16 mouse cellular contexts compared by ENCODE assay signal in the genomic region with DNA sequence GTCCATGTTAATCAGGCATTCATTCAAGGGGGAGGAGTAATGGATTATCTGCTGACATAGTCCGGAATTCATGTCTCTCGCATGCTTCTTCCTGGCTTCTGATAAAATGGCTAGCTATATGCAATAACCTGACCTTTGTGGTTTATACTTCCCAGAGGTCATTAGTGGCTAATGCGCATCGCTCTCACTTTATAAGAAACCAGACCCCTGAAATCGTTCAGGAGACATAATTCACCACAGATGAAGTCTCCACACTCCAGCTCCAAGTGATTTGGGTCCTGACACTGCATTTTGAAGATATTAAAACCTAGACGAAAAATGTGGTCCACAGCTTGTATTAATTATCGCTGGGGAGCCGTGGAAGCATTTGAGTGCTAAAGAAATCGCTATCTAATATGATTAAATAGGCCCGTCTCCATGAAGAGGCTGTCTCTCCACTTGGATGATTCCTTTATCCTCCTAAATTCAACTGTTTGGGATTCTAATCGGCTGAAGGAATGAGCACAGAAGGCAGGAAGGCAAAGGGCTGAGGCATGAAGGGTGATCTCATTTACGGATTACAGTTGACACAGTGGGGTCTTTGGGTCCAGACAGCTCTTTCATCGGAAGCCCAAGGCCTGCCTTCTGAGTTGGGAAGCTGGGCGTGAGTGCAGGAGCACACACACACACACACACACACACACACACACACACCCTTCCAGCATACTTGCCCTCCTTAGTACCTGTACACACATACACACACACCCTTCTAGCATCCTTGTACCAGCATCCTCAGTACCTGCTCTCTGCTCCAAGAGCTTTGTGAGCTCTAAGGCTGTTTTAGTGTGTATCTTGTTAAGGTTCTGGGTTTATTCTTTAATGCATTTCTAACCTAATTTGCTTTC.
A peak's percentile ranks its signal among the peaks of the same experiment; 100 is the strongest.
DNase-seq lines count a peak whose midpoint lies in the region; ATAC-seq and TF ChIP-seq lines count a peak whose summit lies in the region.
"Had no signal": no experiment of that assay in that cellular context is flagged by ENCODE, and none has a peak within 500 bp of the region (broad histone marks: within the 10 kb centered on the region; RNA-seq: fewer than 3 reads in every experiment).

No protein-coding gene starts in this region.

- H3K9ac ChIP-seq in midbrain, embryonic 16.5 days (ENCODE audit: low read depth, low read length): no peak overlapping the region
- H3K9ac ChIP-seq: limb, embryonic 15.5 days had no signal

- no peak overlapping the region for H3K4me2 ChIP-seq in midbrain, embryonic 16.5 days (ENCODE audit: low read length)
- H3K4me2 ChIP-seq: limb, embryonic 15.5 days had no signal

- no peaks in the 10 kb centered on the region for H3K27me3 ChIP-seq in limb, embryonic 10.5 days (ENCODE audit: low read depth, poor library complexity, severe bottlenecking)
- H3K27me3 ChIP-seq in midbrain, embryonic 16.5 days (ENCODE audit: control insufficient read depth, insufficient read depth, low read depth, low read length): no peaks in the 10 kb centered on the region
- H3K27me3 ChIP-seq: limb, embryonic 15.5 days had no signal

- no peak for TF ChIP-seq POLR2A in brain, embryonic 14.5 days (IDR thresholded peaks at IDR 0.05; ENCODE audit: borderline replicate concordance, extremely low read depth, insufficient read depth, insufficient read length, poor library complexity, severe bottlenecking)

- 51% methylated on average over 14 of the region's 14 CpGs for WGBS in limb, embryonic 10.5 days
- WGBS in midbrain, embryonic 16.5 days: 24% methylated on average over 14 of the region's 14 CpGs

- DNase-seq in embryo, embryonic 10.5 days (ENCODE audit: low spot score): peak; percentile 31
- DNase-seq in embryo, embryonic 10 days (ENCODE audit: low spot score): no peak
- peak; percentile 55 for DNase-seq in brain, embryonic 14.5 days (ENCODE audit: low read depth)
- no peak for DNase-seq in limb, embryonic 10.5 days (ENCODE audit: low spot score)
- no peak for DNase-seq in heart, postnatal 25 days (ENCODE audit: low spot score)
- no peak for DNase-seq in cerebellum, adult 11 months
- no peak for DNase-seq in B cell, adult 2 months
- DNase-seq: cerebellum, postnatal 10 days; gastrocnemius, postnatal 10 days; heart, postnatal 4 days; kidney, adult 18-20 months; layer of hippocampus, postnatal 36 days had no signal

- peaks cover 3% of the 10 kb centered on the region; the same call in 1 of the 2 replicates for H3K36me3 ChIP-seq in limb, embryonic 10.5 days
- H3K36me3 ChIP-seq in midbrain, embryonic 16.5 days (ENCODE audit: control insufficient read depth, insufficient read depth, low read length): no peaks in the 10 kb centered on the region
- H3K36me3 ChIP-seq: limb, embryonic 15.5 days had no signal

- ATAC-seq in midbrain, embryonic 16.5 days: peak; percentile 75; the same call in 1 of the 2 replicates
- ATAC-seq: forebrain, embryonic 16.5 days; lung, postnatal 0 days had no signal

- intact Hi-C loops in heart, postnatal 25 days (cut with DNase I): no loop called here

- H3K9me3 ChIP-seq in limb, embryonic 10.5 days (replicated peaks): no peaks in the 10 kb centered on the region; the same call in 1 of the 2 replicates
- 0 out of 2 replicates have a peak, but pooled peaks cover 4% of the 10 kb centered on the region for H3K9me3 ChIP-seq in midbrain, embryonic 16.5 days (replicated peaks; ENCODE audit: control insufficient read depth, low read length, poor library complexity, severe bottlenecking)
- H3K9me3 ChIP-seq: limb, embryonic 15.5 days had no signal

- H3K4me3 ChIP-seq in limb, embryonic 10.5 days: no peak overlapping the region
- H3K4me3 ChIP-seq in midbrain, embryonic 16.5 days (ENCODE audit: low read depth, low read length): no peak overlapping the region
- H3K4me3 ChIP-seq: limb, embryonic 15.5 days had no signal

- H3K4me1 ChIP-seq in limb, embryonic 10.5 days: peaks cover 20% of the 10 kb centered on the region
- no peaks in the 10 kb centered on the region for H3K4me1 ChIP-seq in midbrain, embryonic 16.5 days (ENCODE audit: control insufficient read depth, insufficient read depth, low read length)

- TF ChIP-seq CTCF in brain, embryonic 14.5 days (IDR thresholded peaks at IDR 0.05; ENCODE audit: borderline replicate concordance, extremely low read depth, insufficient read depth, insufficient read length): no peak

- H3K27ac ChIP-seq in limb, embryonic 10.5 days: peak overlapping the region; percentile 68
- 0 out of 2 replicates have a peak overlapping the region, but pooled peaks have one; percentile 18 for H3K27ac ChIP-seq in midbrain, embryonic 16.5 days (ENCODE audit: low read length)
- H3K27ac ChIP-seq: limb, embryonic 15.5 days had no signal

Comparison
In these comparisons a context has a peak if more than half of its experiments do, and no peak if none do; other contexts are left out.
1. DNase-seq: peak in embryo, embryonic 10.5 days (single experiment) and brain, embryonic 14.5 days (single experiment); none in embryo, embryonic 10 days (single experiment), limb, embryonic 10.5 days (single experiment), heart, postnatal 25 days (single experiment), cerebellum, adult 11 months (single experiment) and B cell, adult 2 months (0 of 2).